Mouse (Mus musculus): ENCODE data around the gene Il23a. TPM values are rescaled to one million over a fixed set of nuclear protein-coding genes. Genes with fewer than 3 reads are reported as not detected.

The Il23a gene
- polyA plus RNA-seq, 1 experiment: 0.42 TPM

- no peak for TF ChIP-seq POLR2A (IDR thresholded peaks at IDR 0.05; ENCODE audit: low read depth, low read length)
- TF ChIP-seq CTCF (IDR thresholded peaks at IDR 0.05; ENCODE audit: borderline replicate concordance, insufficient read depth, low read length): no peak
- no peaks in the 10 kb centered on the region for H3K4me1 ChIP-seq (ENCODE audit: control insufficient read depth, insufficient read depth, low read length)
- H3K4me3 ChIP-seq (ENCODE audit: insufficient read depth, low read length): no peak overlapping the region
- H3K27ac ChIP-seq (ENCODE audit: insufficient read depth, low read length): no peak overlapping the region
Measured at GRCm38 (mm10) chr10:128310902-128311301, 12.3 kb upstream of the Il23a start.

- Histone ChIP-seq H3K4me1 (ENCODE audit: control insufficient read depth, insufficient read depth, low read length) (no peaks in the 10 kb centered on the region), H3K27ac (ENCODE audit: insufficient read depth, low read length) (no peak overlapping the region), H3K4me3 (ENCODE audit: insufficient read depth, low read length) (no peak overlapping the region)
- TF ChIP-seq CTCF (IDR thresholded peaks at IDR 0.05; ENCODE audit: borderline replicate concordance, insufficient read depth, low read length) (no peak), POLR2A (IDR thresholded peaks at IDR 0.05; ENCODE audit: low read depth, low read length) (no peak)
Measured at GRCm38 (mm10) chr10:128310177-128310576, 11.6 kb upstream of the Il23a start.

GRCm38 (mm10) chr10:128309654-128310053 is 11.1 kb upstream of the Il23a start:
- Histone ChIP-seq H3K4me3 (ENCODE audit: insufficient read depth, low read length) (no peak overlapping the region), H3K27ac (ENCODE audit: insufficient read depth, low read length) (no peak overlapping the region)
- TF ChIP-seq CTCF (IDR thresholded peaks at IDR 0.05; ENCODE audit: borderline replicate concordance, insufficient read depth, low read length) (no peak), POLR2A (IDR thresholded peaks at IDR 0.05; ENCODE audit: low read depth, low read length) (no peak)

GRCm38 (mm10) chr10:128303126-128304021 is 4.8 kb upstream of the Il23a start, which contains the start of gene Pan2:
Pan2 (plus strand) TSS chr10:128303335.
- Histone ChIP-seq H3K27ac (ENCODE audit: insufficient read depth, low read length) (peak within 1 kb of the TSS; percentile 94), H3K4me1 (ENCODE audit: control insufficient read depth, insufficient read depth, low read length) (peaks cover 6% of the 10 kb centered on the region), H3K4me3 (ENCODE audit: insufficient read depth, low read length) (peak within 1 kb of the TSS; percentile 71)
- no peak for TF ChIP-seq CTCF (IDR thresholded peaks at IDR 0.05; ENCODE audit: borderline replicate concordance, insufficient read depth, low read length)
- peak; percentile 63 for TF ChIP-seq POLR2A (IDR thresholded peaks at IDR 0.05; ENCODE audit: low read depth, low read length)

More at GRCm38 (mm10) chr10:128309654-128310053, 11.1 kb upstream of the Il23a start:
- H3K4me1 ChIP-seq (ENCODE audit: control insufficient read depth, insufficient read depth, low read length): no peaks in the 10 kb centered on the region

- Histone ChIP-seq H3K4me1 (ENCODE audit: control insufficient read depth, insufficient read depth, low read length) (peaks cover 6% of the 10 kb centered on the region), H3K27ac (ENCODE audit: insufficient read depth, low read length) (peak overlapping the region; percentile 91), H3K4me3 (ENCODE audit: insufficient read depth, low read length) (peak overlapping the region; percentile 71)
- no peak for TF ChIP-seq POLR2A (IDR thresholded peaks at IDR 0.05; ENCODE audit: low read depth, low read length)
- no peak for TF ChIP-seq CTCF (IDR thresholded peaks at IDR 0.05; ENCODE audit: borderline replicate concordance, insufficient read depth, low read length)
Measured at GRCm38 (mm10) chr10:128302785-128303125, 4.2 kb upstream of the Il23a start.

- peak overlapping the region; percentile 71 for H3K4me3 ChIP-seq (ENCODE audit: insufficient read depth, low read length)
- no peak for TF ChIP-seq POLR2A (IDR thresholded peaks at IDR 0.05; ENCODE audit: low read depth, low read length)
- TF ChIP-seq CTCF (IDR thresholded peaks at IDR 0.05; ENCODE audit: borderline replicate concordance, insufficient read depth, low read length): no peak
- peaks cover 6% of the 10 kb centered on the region for H3K4me1 ChIP-seq (ENCODE audit: control insufficient read depth, insufficient read depth, low read length)
- peak overlapping the region; percentile 91 for H3K27ac ChIP-seq (ENCODE audit: insufficient read depth, low read length)
Measured at GRCm38 (mm10) chr10:128302357-128302756, 3.8 kb upstream of the Il23a start.

GRCm38 (mm10) chr10:128298243-128298642 is 309 bp downstream of the Il23a start:
- no peak overlapping the region for H3K27ac ChIP-seq (ENCODE audit: insufficient read depth, low read length)
- TF ChIP-seq POLR2A (IDR thresholded peaks at IDR 0.05; ENCODE audit: low read depth, low read length) (no peak), CTCF (IDR thresholded peaks at IDR 0.05; ENCODE audit: borderline replicate concordance, insufficient read depth, low read length) (no peak)
- H3K4me3 ChIP-seq (ENCODE audit: insufficient read depth, low read length): no peak overlapping the region
- H3K4me1 ChIP-seq (ENCODE audit: control insufficient read depth, insufficient read depth, low read length): peaks cover 3% of the 10 kb centered on the region; the same call in 1 of the 2 replicates

GRCm38 (mm10) chr10:128297622-128298021 is 930 bp downstream of the Il23a start:
- TF ChIP-seq CTCF (IDR thresholded peaks at IDR 0.05; ENCODE audit: borderline replicate concordance, insufficient read depth, low read length) (no peak), POLR2A (IDR thresholded peaks at IDR 0.05; ENCODE audit: low read depth, low read length) (no peak)
- Histone ChIP-seq H3K27ac (ENCODE audit: insufficient read depth, low read length) (no peak overlapping the region), H3K4me1 (ENCODE audit: control insufficient read depth, insufficient read depth, low read length) (peaks cover 3% of the 10 kb centered on the region; the same call in 1 of the 2 replicates), H3K4me3 (ENCODE audit: insufficient read depth, low read length) (no peak overlapping the region)

- Histone ChIP-seq H3K4me3 (ENCODE audit: insufficient read depth, low read length) (no peak overlapping the region), H3K4me1 (ENCODE audit: control insufficient read depth, insufficient read depth, low read length) (peaks cover 1% of the 10 kb centered on the region; the same call in 1 of the 2 replicates), H3K27ac (ENCODE audit: insufficient read depth, low read length) (no peak overlapping the region)
- TF ChIP-seq POLR2A (IDR thresholded peaks at IDR 0.05; ENCODE audit: low read depth, low read length) (no peak), CTCF (IDR thresholded peaks at IDR 0.05; ENCODE audit: borderline replicate concordance, insufficient read depth, low read length) (no peak)
Measured at GRCm38 (mm10) chr10:128297221-128297620, 1.3 kb downstream of the Il23a start.
